Mouse (Mus musculus) neural tube, embryonic 14.5 days (tissue): Measurements from ENCODE around the gene Gm21988. TPM values are rescaled to one million over a fixed set of nuclear protein-coding genes. Genes with fewer than 3 reads are reported as not detected.

ENCODE experiments used
- ATAC-seq: fragments of 200-750 bp; cut with Nextera tagmentation; 2 replicates; pipeline ENCODE4 v1.8.0; 2017; ENCODE audit warnings: low read depth, mild to moderate bottlenecking, moderate TSS enrichment, moderate library complexity
- H3K27ac ChIP-seq: fragments of 300-500 bp; sonication (generic); 2 replicates; pipeline ENCODE4 v1.5.1; 2014; ENCODE audit warnings: low read depth, mild to moderate bottlenecking, control low read depth, low read length, moderate library complexity, mixed read lengths
- H3K27me3 ChIP-seq: fragments of 300-500 bp; sonication (generic); 2 replicates; pipeline ENCODE4 v1.6.1; 2014; ENCODE audit warnings: low read length; ENCODE audit not compliant: control insufficient read depth, insufficient read depth
- H3K36me3 ChIP-seq: fragments of 300-500 bp; sonication (generic); 2 replicates; pipeline ENCODE4 v1.6.1; 2014; ENCODE audit warnings: low read length, mixed read lengths; ENCODE audit not compliant: control insufficient read depth, insufficient read depth
- H3K4me1 ChIP-seq: fragments of 300-500 bp; sonication (generic); 2 replicates; pipeline ENCODE4 v1.6.1; 2014; ENCODE audit warnings: low read length; ENCODE audit not compliant: control insufficient read depth, insufficient read depth
- H3K4me2 ChIP-seq: fragments of 300-500 bp; sonication (generic); 2 replicates; pipeline ENCODE4 v1.6.1; 2014; ENCODE audit warnings: mild to moderate bottlenecking, low read depth, low read length, control low read depth
- H3K4me3 ChIP-seq: fragments of 300-500 bp; sonication (generic); 2 replicates; pipeline ENCODE4 v1.5.1; 2014; ENCODE audit warnings: low read depth, low read length, control low read depth, mixed read lengths
- H3K9ac ChIP-seq: fragments of 300-500 bp; sonication (generic); replicated peaks from 2 replicates; pipeline ENCODE4 v1.6.1; 2014; ENCODE audit warnings: low read depth, mild to moderate bottlenecking, control low read depth, low read length, mixed read lengths
- H3K9me3 ChIP-seq: fragments of 300-500 bp; sonication (generic); 2 replicates; pipeline ENCODE4 v1.6.1; 2016; ENCODE audit warnings: low read length; ENCODE audit not compliant: control insufficient read depth
- WGBS: fragments of 180-500 bp; shearing (Covaris S2); extraction: QIAGEN DNeasy Blood & Tissue Kit; methylation state at CpG from one replicate; pipeline ENCODE4 v1.1.7; 2014; 5-methylcytosine and 5-hydroxymethylcytosine counted together
- polyA plus RNA-seq: library from polyadenylated mRNA; unstranded; fragments of >200 nt; fragmentation: Nextera tagmentation; extraction: Ambion mirVana; gene quantifications from 2 replicates; pipeline ENCODE4 v1.2.1, GENCODE M21; 2014

The Gm21988 gene
- polyA plus RNA-seq, 1 experiment from 2014 or later: 12.7 TPM

DNA sequence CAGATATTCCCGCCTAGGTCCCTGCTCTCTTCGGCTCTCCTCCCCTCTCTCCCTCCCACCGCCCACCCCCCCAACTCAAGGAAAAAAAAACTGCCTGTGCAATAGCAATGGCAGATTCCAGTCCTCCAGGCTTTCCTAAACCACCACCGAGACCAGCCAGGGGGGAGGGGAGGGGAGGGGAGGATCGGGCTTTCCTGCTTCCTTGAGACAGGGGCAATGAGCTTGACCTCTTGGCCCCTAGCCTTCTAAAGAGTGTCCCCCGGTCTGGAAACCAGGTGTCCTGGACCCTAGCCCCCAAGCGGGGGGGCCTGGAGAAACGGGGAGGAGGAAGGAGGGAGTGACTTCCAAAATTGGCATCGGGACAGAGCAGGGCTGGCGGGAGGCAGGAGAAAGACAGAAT is 7.1 kb downstream of the Gm21988 start:
- Histone ChIP-seq H3K27ac (no peak overlapping the region), H3K4me3 (peak overlapping the region; percentile 23), H3K9ac (peak overlapping the region; percentile 41), H3K36me3 (peaks cover 11% of the 10 kb centered on the region; the same call in 1 of the 2 replicates), H3K27me3 (peaks cover 10% of the 10 kb centered on the region), H3K4me2 (peak overlapping the region; percentile 37), H3K9me3 (no peaks in the 10 kb centered on the region), H3K4me1 (peaks cover 12% of the 10 kb centered on the region)
- 9% methylated on average over 8 of the region's 10 CpGs for WGBS
- no peak for ATAC-seq

DNA sequence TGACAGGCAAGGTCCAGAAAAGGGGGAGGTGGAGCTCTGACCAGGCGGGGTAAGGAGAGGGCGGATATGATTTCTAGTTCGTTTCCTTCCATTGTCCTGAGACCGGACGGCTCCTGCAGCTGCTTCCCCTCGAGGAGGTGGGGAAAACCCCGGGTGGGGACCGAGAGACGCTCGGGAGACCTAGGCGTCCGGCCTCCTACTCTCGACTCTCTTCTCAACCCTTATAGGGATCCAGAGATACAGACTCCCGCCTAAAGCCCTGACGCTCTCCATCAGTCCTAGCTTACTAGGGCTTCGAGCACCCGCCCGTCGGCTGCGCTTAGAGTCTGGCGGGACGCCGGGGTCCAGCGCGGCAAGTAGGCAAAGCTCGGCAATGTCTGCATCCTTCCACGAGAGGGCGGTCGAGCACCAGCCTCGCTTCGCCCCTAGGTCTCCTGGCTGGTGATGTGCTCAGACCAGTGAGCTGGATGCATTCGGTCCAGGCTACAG is 9.3 kb downstream of the Gm21988 start:
- H3K36me3 ChIP-seq: peaks cover 6% of the 10 kb centered on the region; the same call in 1 of the 2 replicates
- H3K9ac ChIP-seq: no peak overlapping the region
- H3K27ac ChIP-seq: 0 out of 2 replicates have a peak overlapping the region, but pooled peaks have one; percentile 28
- H3K4me1 ChIP-seq: peaks cover 3% of the 10 kb centered on the region
- no peak overlapping the region for H3K4me3 ChIP-seq
- no peaks in the 10 kb centered on the region for H3K9me3 ChIP-seq
- 0% methylated on average over 32 of the region's 32 CpGs for WGBS
- peak; percentile 45; the same call in 1 of the 2 replicates for ATAC-seq
- H3K4me2 ChIP-seq: peak overlapping the region; percentile 46
- peaks cover 11% of the 10 kb centered on the region for H3K27me3 ChIP-seq

DNA sequence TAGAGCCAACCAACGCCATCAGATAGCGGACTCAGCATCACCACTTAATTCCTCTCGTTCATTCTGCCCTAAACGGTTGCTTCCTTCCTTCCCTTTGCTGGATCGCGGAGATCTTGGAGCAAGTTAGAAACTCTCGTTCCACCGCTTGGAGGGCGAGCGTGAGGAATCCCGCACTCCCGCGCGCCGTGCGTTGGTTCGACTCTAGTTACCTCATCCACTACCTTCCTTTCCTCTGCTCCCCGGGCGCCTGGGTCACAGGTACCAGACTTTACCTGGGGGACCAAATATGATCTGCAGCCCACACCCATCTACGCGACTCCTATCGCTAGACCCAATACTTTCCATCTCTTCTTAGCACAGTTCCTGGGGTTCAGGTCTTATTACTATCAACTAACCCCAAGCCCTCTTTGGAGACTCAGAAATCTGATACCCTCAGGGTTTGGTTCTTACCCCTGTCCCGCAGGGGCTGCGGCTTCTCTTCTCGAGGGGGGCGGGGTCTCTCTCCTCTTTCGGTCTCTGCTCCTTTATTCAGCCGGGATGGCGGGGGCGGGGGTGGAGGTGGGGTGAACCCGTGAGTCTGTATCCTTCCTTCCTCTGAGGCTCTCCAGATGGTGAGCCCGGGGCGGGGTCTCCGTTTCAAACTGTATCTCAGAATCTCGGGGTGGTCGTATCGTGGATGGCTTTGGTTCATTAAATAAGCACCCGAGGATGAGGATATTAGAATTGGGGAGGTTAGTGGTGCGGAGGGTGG is 10.2 kb downstream of the Gm21988 start, which contains the start of gene Bcl6b:
TSS of gene Bcl6b (minus strand) at position 539 of the 751 bp plus-strand sequence.
- Histone ChIP-seq H3K27me3 (peaks cover 11% of the 10 kb centered on the region), H3K4me1 (peaks cover 3% of the 10 kb centered on the region), H3K4me2 (peak within 1 kb of the TSS; percentile 46), H3K4me3 (peak within 1 kb of the TSS; percentile 24), H3K36me3 (no peaks in the 10 kb centered on the region), H3K9ac (0 out of 2 replicates have a peak within 1 kb of the TSS, but pooled peaks have one; percentile 11), H3K9me3 (no peaks in the 10 kb centered on the region), H3K27ac (0 out of 2 replicates have a peak within 1 kb of the TSS, but pooled peaks have one; percentile 28)
- WGBS: 1% methylated on average over 39 of the region's 39 CpGs
- no peak for ATAC-seq

- Histone ChIP-seq H3K4me3 (peak overlapping the region; percentile 24), H3K4me2 (peak overlapping the region; percentile 46), H3K36me3 (no peaks in the 10 kb centered on the region), H3K9me3 (no peaks in the 10 kb centered on the region), H3K27ac (no peak overlapping the region), H3K27me3 (peaks cover 11% of the 10 kb centered on the region), H3K9ac (0 out of 2 replicates have a peak overlapping the region, but pooled peaks have one; percentile 11), H3K4me1 (peaks cover 3% of the 10 kb centered on the region)
- ATAC-seq: peak; percentile 38; the same call in 1 of the 2 replicates
- 1% methylated on average over 19 of the region's 19 CpGs for WGBS
Measured at GRCm38 (mm10) chr11:70228828-70229227, 10.8 kb downstream of the Gm21988 start.

- peaks cover 11% of the 10 kb centered on the region for H3K27me3 ChIP-seq
- no peaks in the 10 kb centered on the region for H3K36me3 ChIP-seq
- H3K4me3 ChIP-seq: no peak overlapping the region
- WGBS: 90% methylated on average over 4 of the region's 4 CpGs
- H3K9me3 ChIP-seq: no peaks in the 10 kb centered on the region
- peaks cover 3% of the 10 kb centered on the region for H3K4me1 ChIP-seq
- H3K4me2 ChIP-seq: peak overlapping the region; percentile 19; the same call in 1 of the 2 replicates
- no peak overlapping the region for H3K9ac ChIP-seq
- no peak for ATAC-seq
- no peak overlapping the region for H3K27ac ChIP-seq
Measured at GRCm38 (mm10) chr11:70227661-70228245, 11.9 kb downstream of the Gm21988 start.

GRCm38 (mm10) chr11:70227126-70227525 is 12.5 kb downstream of the Gm21988 start:
- 23% methylated on average over 5 of the region's 5 CpGs for WGBS
- no peak for ATAC-seq
- Histone ChIP-seq H3K9me3 (no peaks in the 10 kb centered on the region), H3K4me1 (peaks cover 5% of the 10 kb centered on the region), H3K4me3 (peak overlapping the region; percentile 16; the same call in 1 of the 2 replicates), H3K27me3 (peaks cover 11% of the 10 kb centered on the region), H3K9ac (no peak overlapping the region), H3K27ac (no peak overlapping the region), H3K36me3 (no peaks in the 10 kb centered on the region), H3K4me2 (no peak overlapping the region; the same call in 1 of the 2 replicates)

- peaks cover 10% of the 10 kb centered on the region for H3K4me1 ChIP-seq
- H3K9ac ChIP-seq: no peak overlapping the region
- no peaks in the 10 kb centered on the region for H3K9me3 ChIP-seq
- ATAC-seq: no peak
- H3K4me3 ChIP-seq: peak overlapping the region; percentile 16
- no peak overlapping the region for H3K27ac ChIP-seq
- H3K4me2 ChIP-seq: peak overlapping the region; percentile 44
- no peaks in the 10 kb centered on the region for H3K36me3 ChIP-seq
- H3K27me3 ChIP-seq: peaks cover 11% of the 10 kb centered on the region
- 8% methylated on average over 18 of the region's 18 CpGs for WGBS
Measured at GRCm38 (mm10) chr11:70226602-70226890, 13.1 kb downstream of the Gm21988 start.

GRCm38 (mm10) chr11:70225798-70226601 is 13.6 kb downstream of the Gm21988 start:
- H3K9me3 ChIP-seq: no peaks in the 10 kb centered on the region
- no peak overlapping the region; the same call in 1 of the 2 replicates for H3K9ac ChIP-seq
- 0 out of 2 replicates have a peak, but pooled peaks have one; percentile 29 for ATAC-seq
- H3K4me1 ChIP-seq: peaks cover 10% of the 10 kb centered on the region
- no peaks in the 10 kb centered on the region for H3K36me3 ChIP-seq
- peaks cover 11% of the 10 kb centered on the region for H3K27me3 ChIP-seq
- H3K27ac ChIP-seq: no peak overlapping the region
- peak overlapping the region; percentile 44 for H3K4me2 ChIP-seq
- H3K4me3 ChIP-seq: peak overlapping the region; percentile 16
- WGBS: 16% methylated on average over 27 of the region's 27 CpGs
